Mouse (Mus musculus) MEL (cell line): Measurements from ENCODE around the gene Rimklb. TPM values are rescaled to one million over a fixed set of nuclear protein-coding genes. Genes with fewer than 3 reads are reported as not detected.
"Not testable (repeated sequence)": the region's sequence is repeated elsewhere in the genome, so short reads cannot be mapped to it uniquely, and the experiment has no call there.

Experiments used
- DNase-seq: peaks from one replicate; pipeline ENCODE4 v3.0.0; 2011; ENCODE audit warnings: low read depth, low spot score
- H3K27ac ChIP-seq: 2 replicates; pipeline ENCODE4 v1.5.1; 2012; ENCODE audit warnings: low read depth, mild to moderate bottlenecking, control low read depth, low read length, moderate library complexity; ENCODE audit not compliant: control insufficient read depth
- H3K27me3 ChIP-seq, 2 experiments: fragments of 150-350 bp in 1 of 2; sonication (generic) in 1 of 2; 2 replicates each; pipeline ENCODE4 v1.6.1; 2012; ENCODE audit warnings: low read length in 2 of 2, mild to moderate bottlenecking in 2 of 2, improper control_type of control experiment in 1 of 2, moderate library complexity in 1 of 2; ENCODE audit not compliant: insufficient read depth in 2 of 2, control insufficient read depth in 1 of 2
- H3K36me3 ChIP-seq, 2 experiments: 2 replicates each; pipeline ENCODE4 v1.6.1; 2012 to 2014; ENCODE audit warnings: low read length in 2 of 2, improper control_type of control experiment in 1 of 2, inconsistent platforms in 1 of 2, mild to moderate bottlenecking in 1 of 2; ENCODE audit not compliant: insufficient read depth in 2 of 2, control insufficient read depth in 1 of 2
- H3K4me1 ChIP-seq, 2 experiments: fragments of 150-350 bp in 1 of 2; sonication (generic) in 1 of 2; 2 replicates each; pipeline ENCODE4 v1.6.1; 2012; ENCODE audit warnings: low read length in 2 of 2, improper control_type of control experiment in 1 of 2, mild to moderate bottlenecking in 1 of 2; ENCODE audit not compliant: insufficient read depth in 2 of 2, control insufficient read depth in 1 of 2
- H3K4me3 ChIP-seq, 2 experiments: fragments of 150-350 bp in 1 of 2; sonication (generic) in 1 of 2; 2 replicates each; pipeline ENCODE4 v1.5.1; 2012; ENCODE audit warnings: low read depth in 2 of 2, low read length in 2 of 2, mild to moderate bottlenecking in 2 of 2, moderate library complexity in 2 of 2, control low read depth in 1 of 2, improper control_type of control experiment in 1 of 2; ENCODE audit not compliant: control insufficient read depth in 1 of 2, insufficient read depth in 1 of 2
- H3K79me2 ChIP-seq: 2 replicates; pipeline ENCODE4 v1.6.1; 2012; ENCODE audit warnings: mild to moderate bottlenecking, low read length, moderate library complexity; ENCODE audit not compliant: control insufficient read depth, poor library complexity, insufficient read depth
- H3K9ac ChIP-seq: 2 replicates; pipeline ENCODE4 v1.6.1; 2012; ENCODE audit warnings: low read depth, mild to moderate bottlenecking, control low read depth, low read length, moderate library complexity; ENCODE audit not compliant: control insufficient read depth, poor library complexity, severe bottlenecking
- H3K9me3 ChIP-seq: fragments of 150-350 bp; sonication (generic); replicated peaks from 2 replicates; pipeline ENCODE4 v1.6.1; 2012; ENCODE audit warnings: mild to moderate bottlenecking, low read length, improper control_type of control experiment, moderate library complexity; ENCODE audit not compliant: insufficient read depth
- CHD2 ChIP-seq: IDR thresholded peaks from 2 replicates; pipeline ENCODE4 v1.6.1; 2011; ENCODE audit warnings: low read length, improper control_type of control experiment
- EP300 ChIP-seq, 2 experiments: IDR thresholded peaks; 2 replicates each; pipeline ENCODE4 v1.6.1; 2011; ENCODE audit warnings: improper control_type of control experiment in 2 of 2, low read length in 2 of 2, low read depth in 1 of 2, mild to moderate bottlenecking in 1 of 2
- ETS1 ChIP-seq: IDR thresholded peaks from 2 replicates; pipeline ENCODE4 v1.6.1; 2012; ENCODE audit warnings: low read depth, mild to moderate bottlenecking, inconsistent platforms, low read length, improper control_type of control experiment, moderate library complexity
- GATA1 ChIP-seq: IDR thresholded peaks from 2 replicates; pipeline ENCODE4 v1.6.1; 2011; ENCODE audit warnings: low read depth, low read length, improper control_type of control experiment
- MYC ChIP-seq: IDR thresholded peaks from 2 replicates; pipeline ENCODE4 v1.6.1; 2011; ENCODE audit warnings: low read depth, mild to moderate bottlenecking, low read length, improper control_type of control experiment, moderate library complexity
- RCOR1 ChIP-seq: IDR thresholded peaks from 2 replicates; pipeline ENCODE4 v1.6.1; 2012; ENCODE audit warnings: low read depth, mild to moderate bottlenecking, inconsistent platforms, low read length, improper control_type of control experiment
- TBP ChIP-seq: IDR thresholded peaks from 2 replicates; pipeline ENCODE4 v1.8.0; 2011; ENCODE audit warnings: low read depth, low read length, improper control_type of control experiment
- TCF12 ChIP-seq: IDR thresholded peaks from 2 replicates; pipeline ENCODE4 v1.6.1; 2014; ENCODE audit warnings: low read depth, mild to moderate bottlenecking, inconsistent platforms, low read length, improper control_type of control experiment, moderate library complexity
- UBTF ChIP-seq: IDR thresholded peaks from 2 replicates; pipeline ENCODE4 v1.6.1; 2012; ENCODE audit warnings: low read depth, mild to moderate bottlenecking, inconsistent platforms, low read length, improper control_type of control experiment, moderate library complexity, borderline replicate concordance; ENCODE audit not compliant: insufficient read depth
- polyA plus RNA-seq, 2 experiments: library from polyadenylated mRNA; stranded (reverse) in 1 of 2; unstranded in 1 of 2; fragments of >175 nt in 1 of 2; fragments of >200 nt in 1 of 2; gene quantifications; 2 replicates each; pipeline versions ENCODE4 v1.2.1 to v1.2.4; 2012; ENCODE audit warnings: low replicate concordance in 2 of 2, low read depth in 1 of 2; ENCODE audit not compliant: insufficient read length in 2 of 2, insufficient read depth in 1 of 2, missing spikeins in 1 of 2
- total RNA-seq: library from RNA; depleted of rRNA; stranded (reverse); fragments of 300-350 nt; gene quantifications from 2 replicates; pipeline ENCODE4 v1.2.3, GENCODE M21; 2012

The Rimklb gene
- total and polyA plus RNA-seq, 3 experiments: 0.04 to 0.08 TPM; not detected in 1

DNA sequence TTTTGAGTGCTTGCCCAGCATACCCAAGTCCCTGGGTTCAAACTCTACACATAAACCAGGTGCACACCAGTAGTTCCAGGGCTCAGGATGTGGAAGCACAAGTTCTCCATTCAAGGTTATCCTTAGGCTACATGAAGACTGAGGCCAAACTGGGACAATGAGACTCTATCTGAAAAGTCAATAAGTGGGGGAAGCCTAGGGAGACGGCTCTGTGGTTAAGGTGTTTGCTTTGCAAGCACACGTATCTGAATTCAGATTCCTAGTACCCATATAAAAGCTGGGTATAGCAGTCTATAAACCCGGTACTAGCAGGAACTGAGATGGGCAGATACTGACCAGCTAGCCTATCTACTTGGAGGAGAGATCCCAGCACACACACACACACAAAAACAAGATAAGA lies 20.5 kb downstream of the Rimklb start:
- TF ChIP-seq UBTF: no peak
- no peaks in the 10 kb centered on the region for H3K4me1 ChIP-seq
- peaks cover 4 to 15% of the 10 kb centered on the region in 2 experiments for H3K27me3 ChIP-seq
- no peaks in the 10 kb centered on the region for H3K79me2 ChIP-seq
- H3K36me3 ChIP-seq: no peaks in the 10 kb centered on the region
- H3K9ac ChIP-seq: no peak overlapping the region
- H3K4me3 ChIP-seq: no peak overlapping the region
- no peaks in the 10 kb centered on the region for H3K9me3 ChIP-seq
- DNase-seq: no peak
- H3K27ac ChIP-seq: no peak overlapping the region

DNA sequence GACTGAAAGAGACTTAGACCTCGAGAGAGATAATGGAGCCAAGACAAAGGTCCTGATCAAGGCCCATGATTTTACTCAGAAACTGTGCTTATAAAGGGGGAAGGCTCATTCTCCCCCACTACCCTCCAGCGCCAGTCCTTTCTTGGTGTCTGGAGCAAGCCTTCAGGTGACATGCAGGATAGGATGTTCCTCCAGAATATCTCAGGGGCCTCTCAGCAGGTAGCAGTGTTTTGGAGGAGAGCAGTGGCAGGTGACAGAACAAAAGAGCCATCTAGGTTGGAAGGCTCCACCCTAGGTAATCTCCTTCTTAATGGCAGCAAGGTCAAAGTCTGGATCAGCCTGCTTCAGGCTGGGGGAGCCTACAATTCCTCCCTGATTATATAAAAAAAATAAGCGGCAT lies 27.1 kb downstream of the Rimklb start:
- not testable (repeated sequence) for H3K27ac ChIP-seq, DNase-seq, H3K9ac ChIP-seq, H3K4me3 ChIP-seq, H3K27me3 ChIP-seq, H3K79me2 ChIP-seq, H3K9me3 ChIP-seq
- H3K4me1 ChIP-seq: peaks cover 10 to 18% of the 10 kb centered on the region in 2 experiments
- peaks cover 0 to 20% of the 10 kb centered on the region in 2 experiments; a peak in 2 of 4 replicates for H3K36me3 ChIP-seq

DNA sequence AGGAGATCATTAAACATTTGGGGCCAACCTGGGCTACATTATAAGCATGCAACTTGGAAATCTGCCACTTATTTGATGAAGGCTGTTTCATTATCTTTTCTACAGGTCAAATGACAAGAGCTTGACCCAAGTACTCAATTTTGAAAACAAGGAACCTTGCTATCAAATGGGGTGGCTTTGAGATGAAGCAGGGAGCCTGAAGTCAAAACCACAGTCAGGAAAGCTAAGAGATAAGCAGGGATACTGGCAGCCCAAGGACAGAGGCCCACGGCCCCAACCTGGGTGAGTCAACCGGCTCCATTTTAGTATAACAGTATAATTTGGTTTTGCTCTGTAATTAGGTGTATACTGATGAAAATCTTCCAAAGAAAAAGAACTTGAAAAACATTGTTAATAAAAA lies 28.3 kb downstream of the Rimklb start:
- Histone ChIP-seq H3K27me3 (no peaks in the 10 kb centered on the region), H3K4me1 (peaks cover 10 to 18% of the 10 kb centered on the region in 2 experiments), H3K36me3 (peaks cover 0 to 20% of the 10 kb centered on the region in 2 experiments; a peak in 2 of 4 replicates), H3K9me3 (no peaks in the 10 kb centered on the region), H3K9ac (no peak overlapping the region)
- DNase-seq: peak; percentile 65
- TF ChIP-seq TBP: no peak
- TF ChIP-seq MYC: no peak
- TF ChIP-seq TCF12: peak; percentile 49
- peak; percentile 84 for TF ChIP-seq GATA1
- TF ChIP-seq ETS1: peak; percentile 53; the same call in 1 of the 2 replicates
- TF ChIP-seq CHD2: no peak
- TF ChIP-seq EP300 (IDR thresholded peaks at IDR 0.05; ENCODE audit: low read depth in 1 of 2, low read length in 2 of 2): peak; percentile 66 to 78
- TF ChIP-seq RCOR1: peak; percentile 62; the same call in 1 of the 2 replicates
- TF ChIP-seq, all 39 proteins: peak for 5
- Histone ChIP-seq H3K27ac (peak overlapping the region; percentile 39), H3K4me3 (no peak overlapping the region), H3K79me2 (no peaks in the 10 kb centered on the region)
